Mouse (Mus musculus) lung, embryonic 14.5 days (tissue): ENCODE results near the gene Prss48. TPM values are rescaled to one million over a fixed set of nuclear protein-coding genes. Genes with fewer than 3 reads are reported as not detected.

Source experiments
- ATAC-seq: fragments of 200-750 bp; cut with Nextera tagmentation; 2 replicates; pipeline ENCODE4 v1.8.0; 2017; ENCODE audit warnings: mild to moderate bottlenecking, moderate TSS enrichment, moderate library complexity; ENCODE audit not compliant: insufficient read depth
- DNase-seq: peaks from one replicate; pipeline ENCODE4 v3.0.0-alpha.2; 2015
- H3K27ac ChIP-seq: fragments of 300-500 bp; sonication (generic); 2 replicates; pipeline ENCODE4 v1.5.1; 2014; ENCODE audit warnings: low read depth, mild to moderate bottlenecking, moderate library complexity
- H3K27me3 ChIP-seq: fragments of 300-500 bp; sonication (generic); 2 replicates; pipeline ENCODE4 v1.6.1; 2014; ENCODE audit warnings: low read length, control low read depth; ENCODE audit not compliant: insufficient read depth
- H3K36me3 ChIP-seq: fragments of 300-500 bp; sonication (generic); 2 replicates; pipeline ENCODE4 v1.6.1; 2014; ENCODE audit warnings: control low read depth; ENCODE audit not compliant: insufficient read depth
- H3K4me1 ChIP-seq: fragments of 300-500 bp; sonication (generic); 2 replicates; pipeline ENCODE4 v1.6.1; 2014; ENCODE audit warnings: antibody characterized with exemption, control low read depth; ENCODE audit not compliant: insufficient read depth
- H3K4me2 ChIP-seq: fragments of 300-500 bp; sonication (generic); 2 replicates; pipeline ENCODE4 v1.6.1; 2014; ENCODE audit warnings: mild to moderate bottlenecking
- H3K4me3 ChIP-seq: fragments of 300-500 bp; sonication (generic); 2 replicates; pipeline ENCODE4 v1.5.1; 2014; ENCODE audit warnings: low read depth, low read length
- H3K9ac ChIP-seq: fragments of 300-500 bp; sonication (generic); 2 replicates; pipeline ENCODE4 v1.6.1; 2014
- H3K9me3 ChIP-seq: fragments of 300-500 bp; sonication (generic); 2 replicates; pipeline ENCODE4 v1.6.1; 2016; ENCODE audit warnings: low read depth, low read length, control low read depth
- CTCF ChIP-seq: IDR thresholded peaks from 2 replicates; pipeline ENCODE4 v1.5.1; 2016; ENCODE audit warnings: antibody characterized with exemption, low read depth
- WGBS: fragments of 180-500 bp; shearing (Covaris S2); extraction: QIAGEN DNeasy Blood & Tissue Kit; methylation state at CpG from one replicate; pipeline ENCODE4 v1.1.7; 2014; 5-methylcytosine and 5-hydroxymethylcytosine counted together
- polyA plus RNA-seq: library from polyadenylated mRNA; unstranded; fragments of >200 nt; fragmentation: Nextera tagmentation; extraction: Ambion mirVana; gene quantifications from 2 replicates; pipeline ENCODE4 v1.2.1, GENCODE M21; 2014

The Prss48 gene
- polyA plus RNA-seq, 1 experiment from 2014 or later = 0.46 TPM

DNA sequence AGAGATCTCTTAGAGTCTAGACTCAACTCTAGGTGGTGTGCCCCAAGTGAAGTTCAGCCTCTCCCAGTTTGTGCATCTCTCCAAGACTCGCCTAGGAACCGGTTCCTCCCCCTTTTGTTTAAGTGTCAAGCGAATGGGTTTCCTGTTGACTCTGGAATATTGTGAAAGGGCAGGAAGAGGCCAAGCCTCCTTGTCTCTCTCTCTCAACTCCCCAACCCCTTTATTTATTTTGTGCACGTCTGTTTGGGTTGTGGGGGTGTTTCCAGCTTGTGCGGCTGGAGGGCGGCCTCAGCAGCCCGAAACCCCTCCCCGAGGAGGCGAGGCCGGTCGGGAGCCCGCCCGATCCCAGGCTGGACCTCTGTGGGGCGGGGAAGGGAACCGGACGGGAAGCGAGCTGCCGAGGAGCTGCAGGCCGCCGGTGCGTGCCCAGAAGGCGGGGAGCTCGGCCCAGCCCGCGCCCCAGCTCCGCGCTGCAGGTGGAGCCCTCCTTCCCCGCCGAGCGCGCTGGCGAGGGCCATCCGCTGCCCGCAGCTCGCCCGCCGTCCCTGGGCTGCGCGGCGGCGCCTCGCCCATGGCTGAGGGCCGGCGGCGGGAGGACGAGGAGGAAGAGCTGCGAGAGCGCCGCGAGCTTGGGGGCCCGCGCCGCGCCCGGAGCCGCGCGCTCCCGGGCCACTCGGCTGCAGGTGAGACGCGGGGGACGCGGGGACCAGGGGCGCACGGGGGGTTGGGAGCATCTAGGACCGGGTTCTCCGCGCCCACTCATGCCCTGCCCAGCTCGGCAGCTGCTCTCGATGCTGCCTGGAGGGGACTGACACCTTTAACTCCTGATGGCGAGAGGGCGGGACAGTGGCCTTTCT is 31.3 kb downstream of the Prss48 start, which contains the start of gene Sh3d19:
Gene Sh3d19, plus strand, starts transcription at position 368 of the 857 bp plus-strand sequence.
- ATAC-seq (peak; percentile 97), DNase-seq (peak; percentile 94)
- no peaks in the 10 kb centered on the region for H3K9me3 ChIP-seq
- WGBS = under 1% methylated on average over 62 of the region's 73 CpGs
- H3K9ac ChIP-seq = peak within 1 kb of the TSS; percentile 86
- TF ChIP-seq CTCF = no peak
- H3K4me3 ChIP-seq = peak within 1 kb of the TSS; percentile 79
- peak within 1 kb of the TSS; percentile 91 for H3K4me2 ChIP-seq
- peak within 1 kb of the TSS; percentile 79 for H3K27ac ChIP-seq
- peaks cover 9% of the 10 kb centered on the region; the same call in 1 of the 2 replicates for H3K4me1 ChIP-seq
- H3K27me3 ChIP-seq = no peaks in the 10 kb centered on the region
- H3K36me3 ChIP-seq = no peaks in the 10 kb centered on the region

DNA sequence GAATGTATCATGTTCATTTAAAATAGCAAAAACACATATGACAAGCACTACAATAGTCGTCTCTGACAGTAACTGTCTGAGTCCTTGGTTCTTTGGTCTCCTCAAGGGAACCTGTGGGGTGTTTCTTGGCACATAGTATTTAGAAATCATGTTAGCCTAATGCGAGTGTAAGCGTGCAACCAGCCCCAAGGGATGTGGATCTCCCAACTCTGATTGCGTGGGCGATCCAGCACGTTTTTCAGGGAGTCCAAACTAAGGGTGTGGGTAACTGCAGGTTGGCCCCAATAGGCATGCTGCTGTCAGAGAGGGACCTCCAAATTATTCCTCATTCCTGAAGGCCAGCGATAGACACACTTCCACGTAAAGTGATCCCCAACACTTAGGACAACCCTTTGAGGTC is 33.3 kb downstream of the Prss48 start:
- TF ChIP-seq CTCF = no peak
- no peak for DNase-seq
- WGBS = 84% methylated on average over 8 of the region's 8 CpGs

DNA sequence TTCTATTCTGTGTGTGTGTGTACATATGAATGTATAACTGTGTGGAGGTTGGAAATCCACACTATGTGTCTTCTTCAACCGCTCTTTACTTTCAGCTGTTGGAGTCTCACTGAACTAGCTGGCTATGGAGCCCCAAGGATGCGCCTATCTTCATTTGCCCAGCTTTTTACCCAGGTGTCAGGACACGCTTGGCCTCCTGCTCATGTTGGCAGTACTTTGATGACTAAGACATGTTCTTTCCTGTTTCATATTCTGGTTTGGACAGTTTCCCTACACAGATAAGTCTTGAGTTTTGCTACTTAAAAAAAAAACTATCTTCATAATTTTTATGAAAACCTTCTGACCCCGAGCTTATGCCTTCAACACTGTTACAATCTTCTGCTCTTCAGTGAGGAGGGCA is 36.8 kb downstream of the Prss48 start:
- Histone ChIP-seq H3K9me3 (no peaks in the 10 kb centered on the region; the same call in 1 of the 2 replicates), H3K36me3 (no peaks in the 10 kb centered on the region), H3K4me3 (no peak overlapping the region), H3K27ac (no peak overlapping the region), H3K9ac (no peak overlapping the region), H3K27me3 (no peaks in the 10 kb centered on the region), H3K4me2 (no peak overlapping the region), H3K4me1 (no peaks in the 10 kb centered on the region)
- no peak for TF ChIP-seq CTCF
- no peak for DNase-seq
- 71% methylated on average over 4 of the region's 4 CpGs for whole genome bisulfite sequencing
- ATAC-seq = no peak

More for the DNA sequence above, 33.3 kb downstream of the Prss48 start:
- Histone ChIP-seq H3K27me3 (no peaks in the 10 kb centered on the region), H3K9me3 (no peaks in the 10 kb centered on the region), H3K36me3 (no peaks in the 10 kb centered on the region), H3K9ac (no peak overlapping the region), H3K4me3 (no peak overlapping the region), H3K27ac (no peak overlapping the region), H3K4me1 (0 out of 2 replicates have a peak, but pooled peaks cover 2% of the 10 kb centered on the region), H3K4me2 (no peak overlapping the region)
- no peak for ATAC-seq

DNA sequence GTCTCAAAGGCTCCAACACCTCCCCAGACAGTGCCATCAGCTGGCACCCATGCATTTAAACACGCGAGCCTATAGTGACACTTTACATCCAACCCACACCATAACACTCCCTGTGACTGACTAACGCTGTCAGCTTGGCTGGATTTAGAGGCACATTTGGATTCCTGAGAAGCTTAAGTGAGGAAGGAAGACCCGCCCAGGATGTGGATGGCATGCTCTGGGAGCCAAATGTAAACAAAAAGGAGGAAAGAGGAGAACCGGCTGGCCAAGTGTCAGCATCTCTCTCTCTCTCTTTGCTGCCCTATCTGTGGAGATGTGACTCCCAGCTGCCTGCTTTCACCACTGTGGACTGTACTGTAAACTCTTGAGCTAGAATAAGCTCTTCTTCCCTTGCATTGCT is 41.2 kb downstream of the Prss48 start:
- Histone ChIP-seq H3K4me1 (no peaks in the 10 kb centered on the region), H3K9me3 (no peaks in the 10 kb centered on the region; the same call in 1 of the 2 replicates), H3K9ac (no peak overlapping the region), H3K27ac (peak overlapping the region; percentile 61; the same call in 1 of the 2 replicates), H3K4me3 (no peak overlapping the region), H3K4me2 (no peak overlapping the region), H3K36me3 (no peaks in the 10 kb centered on the region), H3K27me3 (no peaks in the 10 kb centered on the region)
- no peak for TF ChIP-seq CTCF
- 9% methylated on average over 5 of the region's 5 CpGs for WGBS
- ATAC-seq (peak; percentile 95), DNase-seq (peak; percentile 88)

DNA sequence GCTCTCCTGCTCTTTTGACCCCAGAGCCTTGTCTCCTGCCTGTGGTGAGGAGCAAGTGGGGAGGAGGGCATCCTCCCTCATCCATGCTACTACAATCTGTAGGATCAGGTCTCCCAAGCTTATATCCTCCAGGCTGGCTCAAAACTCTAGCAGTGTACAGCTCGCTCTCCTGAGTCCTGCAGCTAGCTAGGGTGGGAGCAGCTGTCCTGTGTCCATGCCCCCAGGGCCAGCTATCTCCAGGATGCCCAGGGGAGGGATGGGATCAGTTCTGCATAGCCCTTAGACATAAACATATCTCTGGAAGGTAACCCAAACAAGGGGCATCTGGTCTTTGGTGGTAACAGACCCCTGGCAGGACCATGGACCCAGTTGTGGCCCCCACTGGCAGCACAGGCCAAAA is 42.6 kb downstream of the Prss48 start:
- DNase-seq (no peak), ATAC-seq (no peak)
- no peaks in the 10 kb centered on the region for H3K36me3 ChIP-seq
- no peak overlapping the region for H3K4me3 ChIP-seq
- no peaks in the 10 kb centered on the region; the same call in 1 of the 2 replicates for H3K9me3 ChIP-seq
- no peak overlapping the region for H3K4me2 ChIP-seq
- H3K4me1 ChIP-seq = no peaks in the 10 kb centered on the region
- TF ChIP-seq CTCF = no peak
- H3K9ac ChIP-seq = no peak overlapping the region
- no peak overlapping the region for H3K27ac ChIP-seq
- no peaks in the 10 kb centered on the region for H3K27me3 ChIP-seq
- 86% methylated on average over 1 of the region's 1 CpGs for WGBS

DNA sequence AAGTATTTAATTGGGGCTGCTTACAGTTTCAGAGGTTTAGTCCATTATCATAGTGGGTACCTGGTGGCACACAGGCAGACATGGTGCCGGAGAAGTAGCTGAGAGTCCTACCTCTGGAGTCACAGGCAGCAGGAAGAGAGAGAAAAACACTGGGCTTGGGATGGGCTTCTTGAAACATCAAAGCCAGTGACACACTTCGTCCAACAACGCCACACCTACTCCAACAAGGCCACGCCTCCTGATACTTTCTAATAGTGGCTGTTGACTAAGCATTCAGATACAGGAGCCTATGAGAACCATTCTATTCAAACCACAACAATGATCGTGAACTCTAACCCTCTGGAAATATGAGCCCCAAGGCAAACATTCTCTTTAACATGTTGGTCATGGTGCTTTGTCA is 46.6 kb downstream of the Prss48 start:
- DNase-seq = no peak
- Histone ChIP-seq H3K27me3 (no peaks in the 10 kb centered on the region), H3K27ac (no peak overlapping the region), H3K4me1 (no peaks in the 10 kb centered on the region), H3K4me2 (no peak overlapping the region), H3K9me3 (no peaks in the 10 kb centered on the region), H3K4me3 (no peak overlapping the region), H3K9ac (no peak overlapping the region), H3K36me3 (no peaks in the 10 kb centered on the region)
- no peak for ATAC-seq
- WGBS = 86% methylated on average over 5 of the region's 5 CpGs
- no peak for TF ChIP-seq CTCF

DNA sequence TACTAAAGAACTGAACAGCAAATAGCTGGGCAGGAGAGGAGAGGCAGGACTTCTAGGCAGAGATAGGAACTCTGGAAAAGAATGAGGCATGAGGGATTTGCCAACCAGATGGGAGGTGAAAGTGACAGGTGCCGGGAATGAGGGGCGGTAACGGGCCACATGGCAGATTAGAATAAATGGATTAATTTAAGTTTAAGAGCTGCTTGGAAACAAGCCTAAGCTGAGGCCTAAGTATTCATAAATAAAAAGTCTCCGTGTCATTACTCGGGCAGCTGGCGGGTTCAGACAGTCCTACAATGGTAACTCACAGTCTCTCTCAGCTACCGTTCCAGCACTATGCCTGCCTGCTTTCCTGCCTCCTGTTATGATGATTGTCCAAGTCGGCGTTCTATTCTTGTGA is 47.0 kb downstream of the Prss48 start:
- H3K27ac ChIP-seq = no peak overlapping the region
- DNase-seq (no peak), ATAC-seq (no peak)
- H3K36me3 ChIP-seq = no peaks in the 10 kb centered on the region
- TF ChIP-seq CTCF = no peak
- no peaks in the 10 kb centered on the region for H3K27me3 ChIP-seq
- H3K4me2 ChIP-seq = no peak overlapping the region
- H3K4me1 ChIP-seq = no peaks in the 10 kb centered on the region
- no peaks in the 10 kb centered on the region for H3K9me3 ChIP-seq
- WGBS = 84% methylated on average over 9 of the region's 9 CpGs
- H3K9ac ChIP-seq = no peak overlapping the region
- no peak overlapping the region for H3K4me3 ChIP-seq
